Mouse (Mus musculus): Measurements from ENCODE around the gene Tomm40. TPM values are rescaled to one million over a fixed set of nuclear protein-coding genes. Genes with fewer than 3 reads are reported as not detected.
A peak's percentile ranks its signal among the peaks of the same experiment; 100 is the strongest.

Tomm40 gene
- polyA plus RNA-seq, 1 experiment from 2014 or later = 174 TPM

- WGBS = under 1% methylated on average over 55 of the region's 63 CpGs
- ATAC-seq (replicated peaks; ENCODE audit: low FRiP score, low TSS enrichment, low read depth) (peak; percentile 91), DNase-seq (ENCODE audit: low spot score) (peak; percentile 96)
- Histone ChIP-seq H3K4me1 (replicated peaks; ENCODE audit: control insufficient read depth, insufficient read depth, low read length) (peaks cover 13% of the 10 kb centered on the region), H3K36me3 (ENCODE audit: control insufficient read depth, insufficient read depth, low read length) (peaks cover 13% of the 10 kb centered on the region; the same call in 1 of the 2 replicates), H3K27me3 (replicated peaks; ENCODE audit: control insufficient read depth, insufficient read depth, low read length) (no peaks in the 10 kb centered on the region), H3K27ac (ENCODE audit: low read depth) (peak within 1 kb of the TSS; percentile 92), H3K9ac (ENCODE audit: low read length) (peak within 1 kb of the TSS; percentile 91), H3K4me3 (ENCODE audit: low read depth, low read length) (peak within 1 kb of the TSS; percentile 89), H3K4me2 (ENCODE audit: low read length) (peak within 1 kb of the TSS; percentile 87), H3K9me3 (ENCODE audit: control insufficient read depth, low read length) (no peaks in the 10 kb centered on the region)
Observed at GRCm38 (mm10) chr7:19664955-19665841, 50.0 kb downstream of the Tomm40 start, which contains the start of gene Clptm1. TSS of gene Clptm1 (minus strand) at chr7:19665033.

GRCm38 (mm10) chr7:19664455-19664954 lies 50.7 kb downstream of the Tomm40 start:
- Histone ChIP-seq H3K4me3 (ENCODE audit: low read depth, low read length) (peak overlapping the region; percentile 89), H3K4me2 (ENCODE audit: low read length) (peak overlapping the region; percentile 87), H3K27ac (ENCODE audit: low read depth) (0 out of 2 replicates have a peak overlapping the region, but pooled peaks have one; percentile 44), H3K9me3 (ENCODE audit: control insufficient read depth, low read length) (no peaks in the 10 kb centered on the region), H3K27me3 (replicated peaks; ENCODE audit: control insufficient read depth, insufficient read depth, low read length) (no peaks in the 10 kb centered on the region), H3K4me1 (replicated peaks; ENCODE audit: control insufficient read depth, insufficient read depth, low read length) (peaks cover 13% of the 10 kb centered on the region), H3K9ac (ENCODE audit: low read length) (peak overlapping the region; percentile 91), H3K36me3 (ENCODE audit: control insufficient read depth, insufficient read depth, low read length) (peaks cover 19% of the 10 kb centered on the region; the same call in 1 of the 2 replicates)
- ATAC-seq (replicated peaks; ENCODE audit: low FRiP score, low TSS enrichment, low read depth) (no peak; the same call in 1 of the 2 replicates), DNase-seq (ENCODE audit: low spot score) (no peak)
- under 1% methylated on average over 37 of the region's 37 CpGs for WGBS

- H3K9ac ChIP-seq (ENCODE audit: low read length) = peak overlapping the region; percentile 91
- peak overlapping the region; percentile 87 for H3K4me2 ChIP-seq (ENCODE audit: low read length)
- peaks cover 23% of the 10 kb centered on the region for H3K36me3 ChIP-seq (ENCODE audit: control insufficient read depth, insufficient read depth, low read length)
- ATAC-seq (replicated peaks; ENCODE audit: low FRiP score, low TSS enrichment, low read depth) (no peak), DNase-seq (ENCODE audit: low spot score) (no peak)
- no peak overlapping the region for H3K27ac ChIP-seq (ENCODE audit: low read depth)
- peak overlapping the region; percentile 89 for H3K4me3 ChIP-seq (ENCODE audit: low read depth, low read length)
- no peaks in the 10 kb centered on the region for H3K27me3 ChIP-seq (replicated peaks; ENCODE audit: control insufficient read depth, insufficient read depth, low read length)
- H3K9me3 ChIP-seq (ENCODE audit: control insufficient read depth, low read length) = no peaks in the 10 kb centered on the region
- H3K4me1 ChIP-seq (replicated peaks; ENCODE audit: control insufficient read depth, insufficient read depth, low read length) = peaks cover 13% of the 10 kb centered on the region
- WGBS = 11% methylated on average over 8 of the region's 8 CpGs
Observed at GRCm38 (mm10) chr7:19663940-19664339, 51.3 kb downstream of the Tomm40 start.

GRCm38 (mm10) chr7:19652614-19653013 lies 62.6 kb downstream of the Tomm40 start:
- 88% methylated on average over 2 of the region's 2 CpGs for whole genome bisulfite sequencing
- peaks cover 74% of the 10 kb centered on the region for H3K36me3 ChIP-seq (ENCODE audit: control insufficient read depth, insufficient read depth, low read length)
- H3K4me3 ChIP-seq (ENCODE audit: low read depth, low read length) = no peak overlapping the region

More at GRCm38 (mm10) chr7:19652614-19653013, 62.6 kb downstream of the Tomm40 start:
- ATAC-seq (replicated peaks; ENCODE audit: low FRiP score, low TSS enrichment, low read depth) = no peak
- Histone ChIP-seq H3K9me3 (ENCODE audit: control insufficient read depth, low read length) (no peaks in the 10 kb centered on the region), H3K27me3 (replicated peaks; ENCODE audit: control insufficient read depth, insufficient read depth, low read length) (no peaks in the 10 kb centered on the region), H3K9ac (ENCODE audit: low read length) (no peak overlapping the region), H3K4me1 (replicated peaks; ENCODE audit: control insufficient read depth, insufficient read depth, low read length) (no peaks in the 10 kb centered on the region), H3K27ac (ENCODE audit: low read depth) (no peak overlapping the region), H3K4me2 (ENCODE audit: low read length) (no peak overlapping the region)
- no peak for DNase-seq (ENCODE audit: low spot score)

Other genes starting within 250 kb of the Tomm40 start
- 0.93 and 1.2 TPM in 2 replicates for gene Bloc1s3, start 207.1 kb downstream of the Tomm40 start, polyA plus RNA-seq (2014; fragmentation: Nextera tagmentation; extraction: Ambion mirVana)
- gene Trappc6a, start 207.0 kb downstream of the Tomm40 start, polyA plus RNA-seq (2014; fragmentation: Nextera tagmentation; extraction: Ambion mirVana) = 113 TPM in 2 replicates
- gene Nkpd1, start 197.6 kb downstream of the Tomm40 start, polyA plus RNA-seq (2014; fragmentation: Nextera tagmentation; extraction: Ambion mirVana) = 0.09 and 0.27 TPM in 2 replicates
- 4.4 and 6.0 TPM in 2 replicates for gene Ppp1r37, start 152.4 kb downstream of the Tomm40 start, polyA plus RNA-seq (2014; fragmentation: Nextera tagmentation; extraction: Ambion mirVana)
- gene Zfp296, start 138.2 kb downstream of the Tomm40 start, polyA plus RNA-seq (2014; fragmentation: Nextera tagmentation; extraction: Ambion mirVana) = 1.1 and 1.4 TPM in 2 replicates
- 176 and 180 TPM in 2 replicates for gene Gemin7, start 137.8 kb downstream of the Tomm40 start, polyA plus RNA-seq (2014; fragmentation: Nextera tagmentation; extraction: Ambion mirVana)
- gene Clasrp, start 111.0 kb downstream of the Tomm40 start, polyA plus RNA-seq (2014; fragmentation: Nextera tagmentation; extraction: Ambion mirVana) = 41.4 and 46.4 TPM in 2 replicates
- 9.4 and 9.5 TPM in 2 replicates for gene Relb, start 86.0 kb downstream of the Tomm40 start, polyA plus RNA-seq (2014; fragmentation: Nextera tagmentation; extraction: Ambion mirVana)
- gene Clptm1, start 50.4 kb downstream of the Tomm40 start, polyA plus RNA-seq (2014; fragmentation: Nextera tagmentation; extraction: Ambion mirVana) = 75.2 and 84.6 TPM in 2 replicates
- 11.5 and 13.7 TPM in 2 replicates for gene Apoc2, start 37.5 kb downstream of the Tomm40 start, polyA plus RNA-seq (2014; fragmentation: Nextera tagmentation; extraction: Ambion mirVana)
- not detected in 2 replicates for gene Gm44805, start 34.0 kb downstream of the Tomm40 start, polyA plus RNA-seq (2014; fragmentation: Nextera tagmentation; extraction: Ambion mirVana)
- gene Apoc4, start 34.0 kb downstream of the Tomm40 start, polyA plus RNA-seq (2014; fragmentation: Nextera tagmentation; extraction: Ambion mirVana) = 0.17 TPM in 1 of 2 replicates, not detected in the other
- gene Apoc1, start 22.8 kb downstream of the Tomm40 start, polyA plus RNA-seq (2014; fragmentation: Nextera tagmentation; extraction: Ambion mirVana) = 8.3 and 9.1 TPM in 2 replicates
- 227 and 233 TPM in 2 replicates for gene Apoe, start 16.2 kb downstream of the Tomm40 start, polyA plus RNA-seq (2014; fragmentation: Nextera tagmentation; extraction: Ambion mirVana)
- 136 TPM in 2 replicates for gene Nectin2, start 35.0 kb upstream of the Tomm40 start, polyA plus RNA-seq (2014; fragmentation: Nextera tagmentation; extraction: Ambion mirVana)
- gene Bcam, start 55.6 kb upstream of the Tomm40 start, polyA plus RNA-seq (2014; fragmentation: Nextera tagmentation; extraction: Ambion mirVana) = 89.6 and 93.4 TPM in 2 replicates
- 13.5 and 14.0 TPM in 2 replicates for gene Cblc, start 81.4 kb upstream of the Tomm40 start, polyA plus RNA-seq (2014; fragmentation: Nextera tagmentation; extraction: Ambion mirVana)
- 9.5 and 13.5 TPM in 2 replicates for gene Bcl3, start 107.3 kb upstream of the Tomm40 start, polyA plus RNA-seq (2014; fragmentation: Nextera tagmentation; extraction: Ambion mirVana)
- gene Gm19345, start 136.6 kb upstream of the Tomm40 start, polyA plus RNA-seq (2014; fragmentation: Nextera tagmentation; extraction: Ambion mirVana) = 0.31 and 0.42 TPM in 2 replicates
- gene Ceacam16, start 145.9 kb upstream of the Tomm40 start, polyA plus RNA-seq (2014; fragmentation: Nextera tagmentation; extraction: Ambion mirVana) = not detected in 2 replicates
- not detected in 2 replicates for gene Ceacam19, start 172.5 kb upstream of the Tomm40 start, polyA plus RNA-seq (2014; fragmentation: Nextera tagmentation; extraction: Ambion mirVana)
- gene Pvr, start 205.7 kb upstream of the Tomm40 start, polyA plus RNA-seq (2014; fragmentation: Nextera tagmentation; extraction: Ambion mirVana) = 10.6 and 11.9 TPM in 2 replicates
- 1.1 and 1.7 TPM in 2 replicates for gene Igsf23, start 235.3 kb upstream of the Tomm40 start, polyA plus RNA-seq (2014; fragmentation: Nextera tagmentation; extraction: Ambion mirVana)
- gene Ceacam20, start 250.0 kb upstream of the Tomm40 start, polyA plus RNA-seq (2014; fragmentation: Nextera tagmentation; extraction: Ambion mirVana) = 0.05 TPM in 1 of 2 replicates, not detected in the other